8 mouse cellular contexts compared by ENCODE assay signal in the genomic region with DNA sequence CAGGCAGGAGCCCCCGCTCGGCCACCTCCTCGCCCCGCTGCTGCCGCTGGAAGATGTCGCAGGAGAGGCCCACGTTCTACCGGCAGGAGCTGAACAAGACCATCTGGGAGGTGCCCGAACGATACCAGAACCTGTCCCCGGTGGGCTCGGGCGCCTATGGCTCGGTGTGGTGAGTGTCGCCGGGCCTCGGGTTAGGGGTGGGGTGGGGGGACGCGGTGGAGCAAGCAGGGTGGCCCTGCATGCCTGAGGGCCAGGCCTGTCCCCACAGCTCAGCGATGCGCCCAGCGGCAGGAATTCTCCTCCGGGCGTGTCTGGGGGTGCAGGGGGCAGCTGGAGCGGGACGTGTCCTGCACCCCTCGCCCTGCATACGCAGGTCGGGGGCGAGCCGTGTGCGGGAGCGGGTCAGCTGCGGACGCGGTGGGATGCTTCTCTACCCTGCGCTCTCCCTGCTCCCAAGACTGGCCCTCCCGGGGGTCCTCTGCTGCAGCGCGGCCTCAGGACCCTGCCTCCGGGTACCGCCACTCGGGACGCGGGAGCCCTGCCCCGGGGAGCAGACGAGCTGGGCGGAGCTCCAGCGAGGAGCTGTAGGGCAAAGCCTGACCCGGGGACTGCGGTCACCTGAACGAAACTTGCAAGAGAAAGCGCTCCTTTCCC. TPM values are rescaled to one million over a fixed set of nuclear protein-coding genes. Genes with fewer than 3 reads are reported as not detected.
A peak's percentile ranks its signal among the peaks of the same experiment; 100 is the strongest.
DNase-seq lines count a peak whose midpoint lies in the region; ATAC-seq and TF ChIP-seq lines count a peak whose summit lies in the region.

No protein-coding gene starts in this region.

- CTCF ChIA-PET in Patski (lab: Charles Lee), result interaction anchor here (1.3 to 2.7 kb wide), 9 partner anchors 10 to 235 kb away, joined by 3 to 9 read pairs (median 4); no protein-coding TSS in a partner anchor

- peak overlapping the region; percentile 99 for H3K4me3 ChIP-seq in lung, embryonic 16.5 days (ENCODE audit: low read length)

- peak overlapping the region; percentile 98 for H3K27ac ChIP-seq in lung, embryonic 16.5 days (ENCODE audit: low read length)

- H3K9me3 ChIP-seq in lung, embryonic 16.5 days (ENCODE audit: control insufficient read depth, low read length), result no peaks in the 10 kb centered on the region

- DNase-seq in A20 (ENCODE audit: low read depth, low spot score), result peak; percentile 75
- DNase-seq in Patski (ENCODE audit: low read depth, low spot score), result no peak
- peak; percentile 50 to 59 for DNase-seq in cerebellum, postnatal 36 days
- DNase-seq in gastrocnemius, postnatal 36 days, result peak; percentile 43 to 45
- DNase-seq in kidney, adult 18-20 months, result peak; percentile 76
- DNase-seq in retina, embryonic 14.5 days (ENCODE audit: low spot score), result peak; percentile 51
- DNase-seq in urinary bladder, postnatal 4 days (ENCODE audit: low spot score in 2 of 2), result peak; percentile 62 to 69

- H3K27me3 ChIP-seq in Patski, result no peaks in the 10 kb centered on the region
- H3K27me3 ChIP-seq in lung, embryonic 16.5 days (ENCODE audit: control insufficient read depth, insufficient read depth, low read depth, low read length), result peaks cover 4% of the 10 kb centered on the region

- peak; percentile 33 for TF ChIP-seq CTCF in Patski (IDR thresholded peaks at IDR 0.05)

- intact Hi-C loops in gastrocnemius, postnatal 36 days (cut with DNase I), result loop anchor here (5.0 kb wide), 2 partner anchors 50 to 110 kb away; partner anchors contain the start of gene Brpf3

- POLR2A ChIA-PET in Patski (lab: Charles Lee), result interaction anchor here (0.7 to 1.8 kb wide), 4 partner anchors 12 to 109 kb away, joined by 3 to 5 read pairs (median 5); partner anchors contain the start of gene Brpf3

- H3K4me1 ChIP-seq in lung, embryonic 16.5 days (replicated peaks; ENCODE audit: control insufficient read depth, insufficient read depth, low read length), result peaks cover 41% of the 10 kb centered on the region

- peak; percentile 42 for ATAC-seq in Patski
- ATAC-seq in lung, embryonic 16.5 days (ENCODE audit: low read depth), result peak; percentile 47

- H3K9ac ChIP-seq in lung, embryonic 16.5 days (ENCODE audit: low read length), result peak overlapping the region; percentile 98

- H3K36me3 ChIP-seq in lung, embryonic 16.5 days (ENCODE audit: control insufficient read depth, insufficient read depth, low read length), result no peaks in the 10 kb centered on the region

- under 1% methylated on average over 49 of the region's 53 CpGs for WGBS in lung, embryonic 16.5 days

- in situ Hi-C loops in Patski (cut with MboI; ENCODE audit: low pct_unique_long_range_greater_than_20kb), result no loop called here

- H3K4me2 ChIP-seq in lung, embryonic 16.5 days (ENCODE audit: low read depth, low read length), result peak overlapping the region; percentile 62

RNA-seq across cellular contexts. Expression of gene Mapk14, which starts 0.7 kb away (rescaled TPM):
- polyA plus RNA-seq in Patski (2021), result 77.9 TPM
- total RNA-seq in gastrocnemius, postnatal 36 days (2021), result 10 to 100 TPM; 83.0 to 98.3 TPM
- 46.1 and 49.8 TPM in 2 replicates for polyA plus RNA-seq in lung, embryonic 16.5 days (2015; fragmentation: Nextera tagmentation; extraction: Ambion mirVana)

RNA-seq across cellular contexts. Expression of gene Slc26a8, which starts 1.8 kb away (rescaled TPM):
- polyA plus RNA-seq in Patski (2021), result 0.73 TPM
- total RNA-seq in gastrocnemius, postnatal 36 days (2021), result under 1 TPM; 0.27 to 0.33 TPM
- polyA plus RNA-seq in lung, embryonic 16.5 days (2015; fragmentation: Nextera tagmentation; extraction: Ambion mirVana), result 0.43 and 0.74 TPM in 2 replicates

RNA-seq across cellular contexts. Expression of gene AC170998.1, which starts 34.1 kb away (rescaled TPM):
- 30.9 TPM for polyA plus RNA-seq in Patski (2021)
- total RNA-seq in gastrocnemius, postnatal 36 days (2021), result 1 to 10 TPM in 1 of 2 experiments, under 1 TPM in 1; 0.74 to 1.1 TPM
- polyA plus RNA-seq in lung, embryonic 16.5 days (2015; fragmentation: Nextera tagmentation; extraction: Ambion mirVana), result 2.7 and 3.2 TPM in 2 replicates
